Comparison of ENCODE assay signal across 21 mouse cellular contexts in the genomic region with DNA sequence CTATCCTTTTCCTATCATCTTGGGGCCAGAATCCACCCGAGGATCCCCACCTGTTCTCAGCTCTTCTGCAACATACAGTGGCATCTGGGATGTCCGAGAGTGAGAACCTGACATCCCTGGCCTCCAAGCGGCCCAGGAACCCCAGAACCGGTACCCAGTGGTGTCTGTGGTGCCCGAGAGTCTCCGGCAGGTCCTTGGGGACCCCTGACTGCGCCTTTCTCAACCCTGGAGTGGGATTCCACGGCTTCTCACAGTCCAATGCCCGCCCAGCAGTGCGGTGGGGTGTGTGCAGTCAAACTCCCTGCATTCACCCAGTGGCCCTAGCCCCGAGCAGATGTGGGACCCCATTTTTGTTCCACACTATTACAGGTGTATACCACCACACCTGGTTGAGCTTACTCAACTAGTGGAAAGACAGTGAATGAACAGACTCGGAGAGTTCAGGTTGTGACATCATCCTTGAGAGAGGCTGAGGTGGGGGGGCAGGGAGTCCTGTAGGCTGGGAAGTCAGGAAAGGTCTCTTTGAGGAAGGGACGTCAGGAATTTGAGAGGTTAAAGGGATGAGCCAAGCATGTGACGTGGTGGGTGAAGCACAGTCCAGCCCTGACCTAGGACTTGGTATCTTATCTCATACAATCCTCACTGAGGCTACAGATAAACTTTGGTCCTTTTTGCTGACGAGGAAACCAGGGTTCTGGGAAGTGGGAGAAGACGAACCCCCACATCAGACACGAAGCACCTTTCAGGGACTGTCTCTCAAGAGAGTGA.
"Had no signal": no experiment of that assay in that cellular context is flagged by ENCODE, and none has a peak within 500 bp of the region (broad histone marks: within the 10 kb centered on the region; RNA-seq: fewer than 3 reads in every experiment).

No protein-coding gene starts in this region.

- H3K4me2 ChIP-seq: limb, embryonic 12.5 days; limb, embryonic 15.5 days; liver, embryonic 11.5 days; lung, embryonic 14.5 days; neural tube, embryonic 12.5 days; neural tube, embryonic 15.5 days had no signal

- H3K27ac ChIP-seq: limb, embryonic 12.5 days; limb, embryonic 15.5 days; liver, embryonic 14.5 days; macrophage; neural tube, embryonic 12.5 days; neural tube, embryonic 15.5 days; stomach, postnatal 0 days had no signal

- H3K36me3 ChIP-seq: limb, embryonic 12.5 days; limb, embryonic 15.5 days; neural tube, embryonic 12.5 days; neural tube, embryonic 15.5 days had no signal

- H3K9ac ChIP-seq: limb, embryonic 12.5 days; limb, embryonic 15.5 days; liver, embryonic 14.5 days; liver, postnatal 0 days; lung, embryonic 14.5 days; neural tube, embryonic 12.5 days; neural tube, embryonic 15.5 days had no signal

- H3K9me3 ChIP-seq: limb, embryonic 12.5 days; limb, embryonic 15.5 days; neural tube, embryonic 12.5 days; neural tube, embryonic 15.5 days had no signal

- DNase-seq: kidney, adult 8-10 months; kidney, postnatal 4 days; left cerebral cortex, postnatal 4 days; liver, postnatal 0 days; lung, embryonic 14.5 days; right cerebral cortex, adult 18-20 months; right cerebral cortex, postnatal 14 days; right cerebral cortex, postnatal 4 days; thymus, adult 2 months; thymus, postnatal 14 days; thymus, postnatal 4 days had no signal

- ATAC-seq: intestine, postnatal 0 days; liver, postnatal 0 days; lung, postnatal 0 days had no signal

- H3K4me1 ChIP-seq: limb, embryonic 12.5 days; limb, embryonic 15.5 days; neural tube, embryonic 12.5 days; neural tube, embryonic 15.5 days had no signal

- H3K4me3 ChIP-seq: limb, embryonic 12.5 days; limb, embryonic 15.5 days; neural tube, embryonic 12.5 days; neural tube, embryonic 15.5 days had no signal

- H3K27me3 ChIP-seq: limb, embryonic 12.5 days; limb, embryonic 15.5 days; neural tube, embryonic 12.5 days; neural tube, embryonic 15.5 days had no signal
